Mouse (Mus musculus) urinary bladder, adult 2 months (tissue): ENCODE results near the gene Trpm4. TPM values are rescaled to one million over a fixed set of nuclear protein-coding genes. Genes with fewer than 3 reads are reported as not detected.
A peak's percentile ranks its signal among the peaks of the same experiment; 100 is the strongest.

Source experiments
- DNase-seq: peaks from one replicate; pipeline ENCODE4 v3.0.0; 2022; ENCODE audit warnings: low spot score
- polyA plus RNA-seq: library from polyadenylated mRNA; depleted of rRNA; stranded (reverse); fragments of >200 nt; gene quantifications from 2 replicates; pipeline ENCODE4 v1.2.3, GENCODE M21; 2012

Trpm4 gene
- polyA plus RNA-seq, 1 experiment = 33.6 TPM

DNA sequence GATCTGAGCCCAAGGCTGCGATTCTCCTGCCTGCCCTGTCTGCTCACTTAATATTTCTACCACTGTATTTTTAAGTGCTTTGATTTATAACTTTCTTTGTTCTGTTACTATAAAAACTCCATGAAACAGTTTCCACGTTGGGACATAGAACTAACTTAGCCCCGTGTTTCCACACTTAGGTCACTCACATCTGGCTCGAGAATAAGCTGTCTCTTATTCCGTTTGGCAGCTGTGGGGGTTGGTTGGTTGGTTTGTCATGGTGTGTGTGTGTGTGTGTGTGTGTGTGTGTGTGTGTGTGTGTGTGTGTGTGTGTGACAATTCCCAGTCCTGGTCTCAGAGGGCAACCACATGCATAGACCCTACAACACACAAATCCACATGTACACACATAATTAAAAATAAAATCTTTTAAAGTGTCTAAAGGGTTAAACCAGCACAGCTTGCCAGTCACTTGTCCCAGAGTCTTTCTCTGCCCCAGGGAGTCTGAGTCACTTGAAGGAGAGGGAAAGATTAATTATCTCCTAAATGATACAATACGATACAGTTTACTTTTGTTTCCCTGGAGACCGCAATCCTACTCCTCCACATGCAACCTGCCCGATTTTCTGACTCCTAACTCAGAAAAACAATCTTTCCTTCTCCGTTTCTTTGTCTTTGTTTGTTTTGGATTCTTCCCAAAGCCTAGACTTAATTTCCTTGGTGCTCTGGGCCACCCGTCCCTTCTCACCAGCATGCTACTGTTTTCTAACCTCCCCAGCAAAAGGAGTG is 20.7 kb downstream of the Trpm4 start:
- DNase-seq = no peak

DNA sequence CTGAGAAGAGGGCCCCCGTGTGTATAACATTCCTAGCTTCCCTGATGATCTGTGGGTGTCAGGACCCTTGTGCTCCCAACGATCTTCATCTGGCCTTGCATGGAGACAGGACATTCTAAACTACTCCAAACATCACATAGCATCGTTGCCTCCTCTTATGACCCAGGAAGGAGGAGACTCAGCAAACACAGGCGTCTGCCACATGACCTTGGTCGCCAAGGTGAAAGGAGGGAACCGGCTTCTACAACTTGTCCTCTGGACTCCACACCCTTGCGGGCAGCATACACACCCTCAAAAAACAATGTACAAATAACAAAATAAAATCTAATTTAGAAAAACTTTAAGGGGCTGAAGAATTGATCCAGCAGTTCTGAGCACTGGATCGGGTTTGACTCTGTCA is 21.6 kb downstream of the Trpm4 start:
- DNase-seq = no peak

DNA sequence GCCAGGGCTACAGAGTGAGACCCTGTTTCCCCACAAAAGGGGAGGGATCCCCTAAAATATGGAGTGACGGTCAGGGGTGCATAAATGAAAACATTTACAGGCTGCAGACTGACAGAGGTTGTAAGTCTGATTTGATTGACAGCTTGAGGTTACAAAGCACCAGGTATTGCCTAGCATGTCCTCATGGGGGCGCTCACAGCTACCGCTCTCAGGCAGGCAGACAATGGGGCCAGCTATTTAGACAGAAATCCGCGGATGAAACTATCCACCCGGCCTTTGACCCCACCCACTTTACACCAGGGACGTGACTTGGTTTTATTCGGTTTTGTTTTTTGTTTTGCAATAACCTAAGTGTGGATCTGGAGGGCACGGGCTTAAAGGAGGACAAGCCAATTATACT is 24.1 kb downstream of the Trpm4 start:
- DNase-seq = no peak

DNA sequence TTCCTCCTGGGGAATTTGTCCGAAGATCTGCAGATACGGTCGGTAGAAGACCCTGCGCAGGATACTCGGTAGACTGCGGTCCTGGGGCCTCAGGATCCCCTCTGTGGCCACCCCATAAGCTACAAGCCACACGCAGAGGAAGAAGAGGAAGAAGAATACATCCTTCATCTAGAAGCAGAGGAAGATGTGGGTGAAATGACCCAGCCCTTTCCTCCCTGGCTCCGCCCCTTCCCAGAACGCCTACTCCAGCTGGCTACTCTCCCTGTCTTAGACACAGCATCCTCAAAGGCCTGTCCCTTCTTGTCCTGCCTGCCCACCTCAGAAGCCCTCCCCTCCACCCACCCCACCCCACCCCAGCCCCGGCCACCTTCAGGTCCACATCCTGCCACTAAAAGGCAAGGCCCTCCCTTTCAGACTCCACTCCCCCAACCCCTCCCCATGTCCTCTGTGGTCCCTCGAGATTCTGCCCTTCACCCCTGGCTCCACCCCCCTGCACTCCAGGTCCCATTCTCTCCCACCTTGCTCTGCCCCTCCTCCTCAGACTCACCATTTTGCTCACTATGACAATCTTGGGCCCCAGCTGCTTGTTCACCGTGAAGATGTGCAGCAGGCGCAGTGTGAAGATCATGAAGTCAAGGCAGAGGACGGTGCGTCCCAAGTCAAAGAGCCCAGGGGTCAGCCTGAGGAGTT is 24.9 kb downstream of the Trpm4 start:
- DNase-seq = no peak

DNA sequence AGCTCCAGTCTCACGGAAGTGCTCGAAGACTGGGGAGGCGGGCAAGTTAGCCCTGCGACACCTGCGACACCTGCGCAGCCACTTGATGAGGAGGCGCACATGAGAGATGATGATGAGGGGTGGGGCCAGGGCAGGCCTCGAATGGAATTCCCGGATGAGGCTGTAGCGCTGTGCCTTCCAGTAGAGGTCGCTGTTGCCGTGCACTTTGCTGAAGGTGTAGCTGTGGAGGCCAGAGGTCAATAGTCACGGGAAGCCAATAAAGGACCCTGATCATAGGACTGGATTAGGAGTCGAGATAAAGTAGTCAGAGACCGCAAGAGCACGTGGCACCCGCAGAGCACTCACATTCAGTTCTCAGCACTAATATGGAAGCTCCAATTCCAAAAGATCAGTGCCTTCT is 28.3 kb downstream of the Trpm4 start:
- DNase-seq = no peak

DNA sequence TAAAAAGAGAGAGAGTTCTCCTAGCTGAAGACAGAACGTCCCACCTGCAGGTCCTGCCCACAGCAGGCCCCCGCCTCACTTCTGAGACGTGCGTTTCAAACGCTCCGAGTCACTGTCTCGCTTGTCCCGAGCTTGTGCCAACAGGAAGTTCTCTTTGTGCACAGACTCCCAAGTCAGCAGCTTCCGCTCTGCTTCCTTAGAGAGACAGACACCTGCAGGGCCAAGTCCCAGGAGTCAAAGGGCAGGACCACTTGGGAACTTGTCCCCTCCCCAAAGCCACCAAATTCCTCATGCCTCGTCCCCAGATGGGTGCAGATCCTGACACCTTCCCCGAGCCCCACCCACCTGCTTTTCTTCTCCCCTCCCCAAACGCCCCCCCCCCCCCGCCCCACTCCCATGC is 28.7 kb downstream of the Trpm4 start:
- DNase-seq = no peak

DNA sequence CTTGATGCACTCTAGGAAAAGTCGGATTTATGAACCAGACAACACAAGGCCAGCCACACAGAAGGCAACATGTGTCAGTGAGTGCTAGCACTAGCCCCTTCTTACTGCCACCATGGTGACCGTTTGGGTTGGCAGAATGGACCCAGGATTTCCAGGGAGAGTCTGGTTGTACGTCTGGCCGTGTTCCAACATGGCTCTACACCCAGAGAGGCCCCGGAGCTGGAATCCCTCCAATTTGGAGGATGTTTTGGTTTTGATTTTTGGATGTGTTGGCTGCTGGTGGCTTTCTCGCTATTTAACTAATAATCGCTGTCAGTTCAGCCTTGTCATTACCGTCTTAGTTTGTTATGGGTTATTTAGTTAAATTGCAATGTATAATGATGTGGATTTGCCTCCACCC is 31.0 kb downstream of the Trpm4 start:
- DNase-seq = no peak

DNA sequence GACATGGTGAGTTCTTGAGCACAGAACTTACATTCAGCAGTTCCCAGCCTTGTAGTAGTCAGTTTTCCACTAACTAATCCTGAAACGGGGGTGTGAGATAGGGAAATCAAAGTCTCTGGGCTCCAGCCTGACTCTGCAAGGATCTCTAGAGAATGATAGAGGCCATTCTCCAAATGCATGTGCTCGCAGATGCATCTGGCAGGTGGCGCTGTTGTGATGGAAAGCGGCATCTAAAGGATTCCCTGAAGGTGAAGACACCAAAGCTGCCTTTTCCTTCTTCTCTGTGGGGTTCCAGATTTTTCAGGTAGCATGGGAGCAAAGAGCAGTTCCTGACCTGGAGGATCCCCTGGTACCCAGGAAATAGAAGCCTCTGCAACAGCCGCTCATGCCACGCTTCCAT is 33.3 kb downstream of the Trpm4 start:
- no peak for DNase-seq

DNA sequence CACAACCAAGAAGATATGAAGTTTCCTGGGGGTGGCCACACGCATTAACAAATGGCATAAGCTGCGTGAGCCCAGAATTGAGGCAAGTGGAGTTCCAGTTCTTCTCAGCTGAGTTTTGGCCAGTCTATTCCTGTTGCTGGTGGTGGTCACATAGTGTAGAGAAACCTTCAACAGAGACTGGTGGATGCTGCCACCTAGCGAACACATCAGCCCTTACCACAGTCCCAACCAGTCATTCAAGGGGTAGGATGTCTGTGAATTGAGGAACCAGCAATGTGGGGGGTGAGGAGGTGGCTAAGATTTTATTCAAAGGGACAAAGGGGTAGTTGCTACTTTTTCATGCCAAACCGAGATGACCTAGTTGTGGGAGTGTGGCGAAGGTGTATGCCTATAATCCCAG is 33.8 kb downstream of the Trpm4 start:
- DNase-seq = no peak

DNA sequence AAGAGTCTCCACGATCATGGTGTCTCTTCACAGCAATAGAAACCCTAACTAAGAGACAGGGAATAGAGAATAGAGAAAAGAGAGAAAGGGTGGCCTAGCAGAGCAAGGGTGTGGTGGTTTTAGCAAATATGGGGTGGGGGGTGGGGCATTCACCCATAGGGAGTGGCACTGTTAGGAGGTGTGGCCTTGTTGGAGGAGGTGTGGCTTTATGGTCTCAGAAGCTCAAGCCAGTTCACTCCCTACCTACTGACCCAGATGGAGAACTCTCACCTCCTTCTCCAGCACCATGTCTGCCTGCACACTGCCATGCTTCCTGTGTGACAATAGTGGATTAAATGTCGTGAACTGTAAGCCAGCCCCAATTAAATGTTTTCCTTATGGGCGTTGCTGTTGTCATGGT is 36.0 kb downstream of the Trpm4 start:
- DNase-seq = no peak

DNA sequence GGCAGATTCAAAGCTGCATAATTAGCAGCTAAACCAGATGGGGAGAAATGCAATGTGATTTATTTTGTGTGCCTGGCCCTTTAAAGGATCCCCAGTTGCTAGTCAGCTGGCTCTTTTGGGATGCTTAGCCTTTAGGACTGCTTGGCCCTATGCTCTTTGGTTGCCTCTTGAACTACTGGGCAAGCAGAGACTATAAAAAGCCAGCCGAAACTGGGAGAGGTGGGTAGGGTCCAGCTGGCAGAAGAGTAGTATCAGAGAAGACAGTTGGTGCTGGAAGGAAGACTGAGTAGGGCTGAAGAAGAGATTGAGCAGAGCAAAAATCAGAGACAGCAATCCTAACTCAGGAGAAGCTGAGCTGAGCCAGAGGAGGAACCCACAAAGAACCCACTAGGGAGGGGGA is 37.0 kb downstream of the Trpm4 start:
- no peak for DNase-seq

DNA sequence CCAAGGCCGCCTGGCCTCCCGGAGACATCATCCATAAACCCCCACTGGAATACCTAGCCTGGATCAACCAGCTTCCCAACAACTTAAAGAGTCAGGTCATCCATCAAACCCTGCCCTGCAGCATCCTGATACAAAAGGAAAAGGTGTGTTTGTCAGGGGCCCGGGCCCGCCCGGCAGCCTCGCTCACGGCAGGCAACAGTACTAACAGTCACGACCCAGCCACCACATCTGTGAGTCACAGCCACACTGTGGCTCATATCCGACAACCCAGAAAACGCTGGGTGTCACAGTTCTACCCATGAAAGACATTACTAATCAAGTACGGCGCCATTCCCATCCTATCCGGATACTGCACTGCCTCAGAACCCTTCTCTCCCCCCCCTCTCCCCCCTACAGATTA is 47.1 kb downstream of the Trpm4 start:
- DNase-seq = no peak

DNA sequence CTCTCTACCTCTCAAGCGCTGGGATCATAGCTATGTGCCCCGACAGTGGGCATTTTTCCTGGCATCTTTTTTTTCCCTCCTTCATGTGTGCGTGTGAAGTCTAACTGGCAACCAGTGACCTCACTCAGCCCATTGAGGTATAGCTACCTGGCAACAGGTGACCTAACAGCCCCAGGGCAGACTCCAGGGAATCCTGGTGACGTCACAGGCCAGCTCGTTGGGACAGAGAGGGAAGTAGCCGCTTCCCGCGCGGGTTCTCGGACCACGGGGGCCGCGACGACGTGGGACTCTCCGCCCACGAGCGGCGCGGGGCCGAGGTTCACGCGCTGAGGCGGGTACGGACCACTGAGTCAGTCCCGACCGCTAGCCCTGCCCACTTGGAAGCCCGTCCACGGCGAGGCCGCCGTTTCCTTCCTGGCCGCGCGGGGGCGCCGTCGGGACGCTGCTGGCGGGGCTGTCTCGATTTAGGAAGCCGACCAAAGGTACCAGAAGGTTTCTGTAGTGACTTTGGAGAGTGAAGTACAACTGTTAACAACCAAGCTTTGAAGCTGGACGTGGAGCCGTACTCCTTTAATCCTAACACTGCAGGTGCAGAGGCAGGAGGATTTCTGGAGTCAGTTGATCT is 56.3 kb downstream of the Trpm4 start, which contains the start of gene Slc6a21:
Gene Slc6a21 (plus strand): TSS at position 378 of the 625 bp plus-strand sequence.
- DNase-seq = peak; percentile 72

DNA sequence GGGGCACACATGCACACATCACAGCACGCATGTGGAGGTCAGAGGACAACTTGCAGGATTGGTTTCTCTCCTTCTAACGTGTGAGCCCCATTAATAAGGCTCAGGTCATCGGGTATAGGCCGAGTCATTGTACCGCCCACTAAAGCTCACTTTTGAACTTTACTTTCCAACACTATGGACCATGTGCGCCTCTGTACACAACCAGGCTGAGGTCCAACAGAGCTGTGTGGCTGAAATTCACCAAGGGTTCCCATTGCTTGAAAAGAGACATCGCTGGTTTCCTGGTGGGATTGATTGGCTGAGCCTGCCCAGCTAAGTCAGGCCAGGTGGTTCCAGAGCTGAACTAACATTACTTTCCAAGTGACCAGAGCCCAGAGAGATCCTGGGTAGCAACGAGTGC is 59.9 kb downstream of the Trpm4 start:
- DNase-seq = no peak

DNA sequence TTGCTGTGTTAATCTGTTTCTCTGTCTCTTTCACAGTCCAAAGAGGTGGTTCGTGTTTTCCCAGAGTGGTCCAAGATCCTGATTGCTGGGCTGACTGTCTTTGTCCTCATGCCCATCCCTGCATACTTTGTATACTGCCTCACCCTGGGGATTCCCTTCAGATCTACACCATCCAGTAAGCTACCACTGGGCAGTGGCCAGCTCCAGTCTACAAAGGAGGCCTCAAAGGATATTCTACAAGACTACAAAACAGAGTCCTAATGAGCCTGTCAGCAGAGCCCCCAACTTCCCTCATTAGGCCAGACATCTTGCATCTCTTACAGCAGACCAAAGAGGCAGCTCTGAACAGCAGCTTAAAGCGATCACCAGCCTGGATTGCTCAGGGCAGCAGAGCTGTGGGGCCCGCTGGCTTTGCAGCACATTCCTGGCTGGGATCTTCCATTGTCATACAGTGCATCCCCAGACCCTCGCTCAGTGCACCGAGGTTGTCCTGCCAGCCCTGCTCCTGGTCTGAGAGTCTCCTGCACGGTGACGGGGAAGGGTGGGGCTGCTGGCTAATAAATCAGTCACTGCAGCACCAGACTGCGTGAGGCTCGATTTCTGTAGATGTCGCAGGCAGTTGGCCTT is 60.7 kb downstream of the Trpm4 start:
- no peak for DNase-seq

DNA sequence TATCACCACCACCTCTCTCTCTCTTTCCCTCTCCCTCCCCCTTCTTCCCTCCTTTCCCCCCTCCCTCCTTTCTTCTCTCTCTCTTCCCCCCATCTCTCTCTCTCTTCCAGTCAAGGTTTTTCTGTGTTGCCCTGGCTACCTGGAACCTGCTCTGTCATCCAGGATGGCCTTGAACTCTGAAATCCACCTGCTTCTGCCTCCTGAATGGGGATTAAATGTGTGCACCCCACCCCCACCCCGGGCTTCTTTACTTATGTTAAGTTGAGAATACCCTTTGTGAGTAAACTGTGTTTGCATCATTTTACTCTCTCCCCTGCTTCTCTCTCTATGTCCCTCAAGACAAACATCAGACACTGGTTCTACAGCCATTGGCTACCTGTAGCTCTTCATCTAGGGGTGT is 68.1 kb downstream of the Trpm4 start:
- no peak for DNase-seq

DNA sequence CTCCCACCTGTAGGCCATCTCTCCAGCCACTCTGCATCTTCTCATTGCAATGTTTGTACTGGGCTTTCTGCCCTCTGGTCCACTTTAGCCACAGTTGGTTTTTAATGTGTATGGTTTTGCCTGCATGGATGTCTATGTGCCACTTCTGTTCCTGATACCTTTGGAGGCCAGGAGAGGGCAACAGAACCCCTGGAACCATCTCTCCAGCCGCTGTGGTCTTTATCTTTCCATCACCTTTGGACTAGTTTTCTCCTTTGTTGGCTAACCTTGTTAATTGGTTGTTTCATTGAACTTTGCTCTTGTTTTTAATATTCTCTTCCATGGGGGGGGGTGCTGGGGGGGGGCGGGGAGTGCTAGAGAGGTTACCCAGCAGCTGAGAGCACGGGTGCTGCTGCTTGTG is 69.2 kb downstream of the Trpm4 start:
- no peak for DNase-seq

DNA sequence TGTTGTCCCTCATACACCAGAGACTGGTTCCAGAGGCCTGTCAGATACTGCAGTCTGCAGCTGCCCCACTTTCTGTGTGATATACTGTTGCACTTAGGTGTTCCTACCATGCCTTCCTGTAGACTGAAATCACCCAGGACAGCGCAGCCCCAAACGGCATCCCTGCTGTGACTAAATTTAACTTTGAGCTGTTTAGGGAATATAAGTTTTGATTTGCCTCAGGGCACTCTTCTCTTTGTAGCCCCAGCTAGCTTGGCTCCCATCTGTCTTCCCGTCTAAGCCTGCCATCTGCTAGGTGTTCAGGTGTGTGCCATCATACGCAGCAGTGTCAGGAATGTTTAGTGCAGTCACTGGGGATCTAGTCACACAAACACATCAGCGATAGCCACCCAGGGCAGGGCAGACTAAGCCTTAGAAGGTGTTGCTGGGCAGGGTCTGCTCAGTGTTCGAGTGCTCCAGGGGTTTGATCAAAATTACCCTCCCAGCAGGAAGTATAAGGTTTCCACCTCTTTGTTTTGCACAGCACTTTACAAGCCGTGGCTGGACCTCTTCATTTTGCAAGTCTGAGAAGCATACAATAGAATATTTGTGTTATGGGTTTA is 70.5 kb downstream of the Trpm4 start:
- DNase-seq = no peak

DNA sequence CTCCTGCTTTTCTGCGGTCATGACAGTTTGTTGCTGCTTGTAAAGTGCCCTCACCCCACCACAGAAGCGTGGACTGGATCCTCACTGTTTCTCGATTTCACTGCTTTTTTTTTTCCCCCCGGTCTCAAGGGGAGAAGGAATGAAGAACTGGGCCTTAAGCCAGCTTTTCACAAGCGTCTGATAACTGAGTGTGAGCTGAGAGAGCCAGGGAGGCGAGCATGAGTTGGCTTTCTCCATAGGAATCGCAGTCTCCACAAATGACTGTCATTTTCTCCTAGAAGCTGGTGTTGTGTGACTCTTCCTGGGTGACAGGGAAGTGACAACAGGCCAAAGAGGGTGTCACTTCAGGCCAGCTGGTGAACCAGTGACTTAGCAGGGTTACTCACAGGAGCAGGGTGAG is 71.3 kb downstream of the Trpm4 start:
- DNase-seq = no peak

DNA sequence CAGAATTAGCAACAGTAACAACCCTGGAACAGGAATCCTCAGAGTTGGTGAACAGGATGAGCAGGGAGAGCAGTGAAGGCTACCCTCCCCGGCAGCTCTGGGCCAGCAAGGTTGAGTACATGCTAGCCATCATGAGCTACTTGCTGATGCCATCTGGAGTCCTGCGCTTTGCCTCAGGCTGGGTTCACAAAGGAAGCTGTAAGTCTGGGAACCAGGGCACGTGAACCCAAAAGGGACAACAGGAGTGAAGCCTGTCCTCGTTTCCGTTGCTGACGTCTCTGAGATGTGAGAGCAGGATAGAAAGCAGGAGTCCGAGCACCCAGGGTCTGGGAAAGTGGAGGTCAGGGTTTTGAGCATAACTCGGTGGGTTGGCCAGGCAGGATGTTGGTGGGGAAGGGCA is 74.3 kb downstream of the Trpm4 start:
- no peak for DNase-seq

DNA sequence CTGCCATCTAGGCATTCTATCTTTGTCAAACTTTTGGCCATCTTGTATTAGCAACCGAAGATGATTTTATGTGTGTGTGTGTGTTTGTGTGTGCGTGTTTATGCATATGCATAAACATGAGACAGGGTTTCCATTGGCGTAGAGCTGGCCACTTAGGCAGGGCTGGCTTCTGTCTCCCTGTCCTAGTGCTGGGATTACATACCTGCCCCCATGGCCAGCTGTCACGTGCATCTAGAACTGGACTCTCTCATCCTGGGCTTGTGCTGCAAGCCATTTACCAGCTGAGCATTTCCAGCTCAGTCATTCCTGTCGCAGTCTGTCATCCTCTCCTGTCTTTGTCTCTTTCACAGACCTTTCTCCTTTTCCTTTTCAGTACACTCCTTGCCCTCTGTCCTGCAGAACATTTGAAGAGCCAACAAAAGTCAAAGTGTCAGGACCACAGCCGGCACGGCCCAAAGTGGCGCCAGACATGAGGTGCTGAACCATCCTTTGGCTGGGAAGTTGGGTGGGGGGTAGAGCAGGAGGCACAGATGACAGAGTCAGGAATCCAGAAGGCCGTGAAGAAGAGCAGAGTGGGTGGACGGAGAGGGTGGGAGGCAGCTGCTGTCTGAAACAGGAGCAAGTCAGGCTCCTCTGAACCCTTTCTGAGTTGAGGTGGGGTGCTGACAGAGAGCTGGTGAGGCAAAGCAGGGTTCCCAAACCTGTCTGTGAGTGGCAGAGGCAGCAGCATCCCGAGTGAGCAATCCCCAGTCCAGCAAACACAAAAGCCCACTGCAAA is 76.3 kb downstream of the Trpm4 start:
- no peak for DNase-seq
